Mouse (Mus musculus): ENCODE data around the gene Dnase2b.

Gene Dnase2b

GRCm38 (mm10) chr3:146615496-146615895, at the start of gene Dnase2b:
Dnase2b (minus strand) TSS chr3:146615596.
- DNase-seq (ENCODE audit: low read depth): no peak

- no peak for DNase-seq (ENCODE audit: low read depth)
These were observed 46.5 kb upstream of the Dnase2b start for GRCm38 (mm10) chr3:146661907-146662306.

GRCm38 (mm10) chr3:146661001-146661400, 45.6 kb upstream of the Dnase2b start:
- no peak for DNase-seq (ENCODE audit: low read depth)

- no peak for DNase-seq (ENCODE audit: low read depth)
These were observed 43.9 kb upstream of the Dnase2b start for GRCm38 (mm10) chr3:146659321-146659720.

GRCm38 (mm10) chr3:146658061-146658639, 42.8 kb upstream of the Dnase2b start:
- DNase-seq (ENCODE audit: low read depth): no peak

- DNase-seq (ENCODE audit: low read depth): peak; percentile 66
These were observed 42.0 kb upstream of the Dnase2b start for GRCm38 (mm10) chr3:146657433-146657832.

GRCm38 (mm10) chr3:146655111-146655577, 39.7 kb upstream of the Dnase2b start:
- peak; percentile 85 for DNase-seq (ENCODE audit: low read depth)

- DNase-seq (ENCODE audit: low read depth): peak; percentile 69
These were observed 38.3 kb upstream of the Dnase2b start for GRCm38 (mm10) chr3:146653692-146654091.

- DNase-seq (ENCODE audit: low read depth): no peak
These were observed 37.0 kb upstream of the Dnase2b start for GRCm38 (mm10) chr3:146652431-146652830.

GRCm38 (mm10) chr3:146651217-146651616, 35.8 kb upstream of the Dnase2b start, which contains the start of gene 4930503B20Rik:
4930503B20Rik (minus strand) TSS chr3:146651317.
- DNase-seq (ENCODE audit: low read depth): no peak

GRCm38 (mm10) chr3:146650716-146651115, 35.3 kb upstream of the Dnase2b start:
- no peak for DNase-seq (ENCODE audit: low read depth)

GRCm38 (mm10) chr3:146649311-146649894, 34.0 kb upstream of the Dnase2b start:
- no peak for DNase-seq (ENCODE audit: low read depth)

GRCm38 (mm10) chr3:146641818-146642427, 26.5 kb upstream of the Dnase2b start:
- no peak for DNase-seq (ENCODE audit: low read depth)

GRCm38 (mm10) chr3:146632506-146632905, 17.1 kb upstream of the Dnase2b start:
- DNase-seq (ENCODE audit: low read depth): no peak

- DNase-seq (ENCODE audit: low read depth): peak; percentile 22
These were observed 13.0 kb upstream of the Dnase2b start for GRCm38 (mm10) chr3:146628227-146628982.

GRCm38 (mm10) chr3:146625766-146626165, 10.4 kb upstream of the Dnase2b start:
- no peak for DNase-seq (ENCODE audit: low read depth)

- DNase-seq (ENCODE audit: low read depth): no peak
These were observed 6.6 kb upstream of the Dnase2b start for GRCm38 (mm10) chr3:146621966-146622365.

GRCm38 (mm10) chr3:146620555-146621249, 5.3 kb upstream of the Dnase2b start:
- DNase-seq (ENCODE audit: low read depth): peak; percentile 47

GRCm38 (mm10) chr3:146620101-146620500, 4.7 kb upstream of the Dnase2b start:
- DNase-seq (ENCODE audit: low read depth): no peak

GRCm38 (mm10) chr3:146618357-146618756, 3.0 kb upstream of the Dnase2b start:
- no peak for DNase-seq (ENCODE audit: low read depth)

GRCm38 (mm10) chr3:146617946-146618345, 2.5 kb upstream of the Dnase2b start:
- DNase-seq (ENCODE audit: low read depth): no peak
